Mouse (Mus musculus) layer of hippocampus, postnatal 36 days (tissue): ENCODE results near the gene Mtrr. TPM values are rescaled to one million over a fixed set of nuclear protein-coding genes. Genes with fewer than 3 reads are reported as not detected.
"Not testable (repeated sequence)": the region's sequence is repeated elsewhere in the genome, so short reads cannot be mapped to it uniquely, and the experiment has no call there.

Experiments used
- DNase-seq, 2 experiments: peaks; one replicate each; pipeline ENCODE4 v3.0.0; 2022
- total RNA-seq, 2 experiments: library from RNA; stranded (reverse); gene quantifications; 2 replicates each; pipeline ENCODE4 v1.2.3; 2021

Gene Mtrr
- total RNA-seq, 2 experiments from 2014 or later, result 28.0 to 29.9 TPM

DNA sequence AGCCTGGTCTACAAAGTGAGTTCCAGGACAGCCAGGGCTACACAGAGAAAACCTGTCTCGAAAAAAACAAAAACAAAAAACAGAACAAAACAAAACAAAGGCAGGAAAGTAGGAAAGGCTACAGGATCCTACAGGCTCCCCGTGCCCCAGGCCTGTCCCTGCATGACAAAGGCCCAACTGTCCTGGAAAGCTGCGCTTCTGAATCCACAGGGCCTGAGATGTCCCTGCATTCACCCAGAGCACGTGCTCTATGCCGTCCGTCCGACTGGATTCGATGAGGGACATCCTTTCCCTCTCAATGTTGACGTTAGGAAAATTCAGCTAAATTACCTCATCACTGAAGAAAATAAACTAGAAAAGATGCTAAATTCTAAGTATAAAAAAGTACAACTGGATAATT is 13.8 kb downstream of the Mtrr start:
- DNase-seq, result no peak

DNA sequence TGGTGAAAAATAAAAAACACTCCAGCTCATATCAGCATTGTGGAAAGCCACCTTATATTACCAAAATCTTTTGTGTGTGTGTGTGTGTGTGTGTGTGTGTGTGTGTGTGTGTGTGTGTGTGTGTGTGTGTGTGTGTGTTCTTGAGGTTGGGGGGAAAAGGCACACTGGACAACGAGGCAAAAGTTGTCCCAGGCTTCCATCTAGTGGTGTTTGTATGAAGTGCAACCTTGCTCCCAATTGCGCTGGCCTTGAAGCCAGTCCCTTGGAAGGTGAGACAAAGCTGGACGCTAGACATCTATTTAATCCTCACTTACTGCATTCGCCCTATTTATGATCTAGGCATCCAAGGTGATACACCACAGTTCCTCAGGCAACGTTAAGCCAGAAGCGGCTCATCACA is 28.6 kb downstream of the Mtrr start:
- DNase-seq, result not testable (repeated sequence)

Other genes with a start within 250 kb of the Mtrr start
- gene Fastkd3, start 85 bp upstream of the Mtrr start, total RNA-seq, result 10 to 100 TPM; 18.6 to 20.1 TPM
- gene 1700001L19Rik, start 15.3 kb upstream of the Mtrr start, total RNA-seq, result 10 to 100 TPM; 13.4 to 15.3 TPM